ENCODE assay signal across 16 mouse cellular contexts in the genomic region with DNA sequence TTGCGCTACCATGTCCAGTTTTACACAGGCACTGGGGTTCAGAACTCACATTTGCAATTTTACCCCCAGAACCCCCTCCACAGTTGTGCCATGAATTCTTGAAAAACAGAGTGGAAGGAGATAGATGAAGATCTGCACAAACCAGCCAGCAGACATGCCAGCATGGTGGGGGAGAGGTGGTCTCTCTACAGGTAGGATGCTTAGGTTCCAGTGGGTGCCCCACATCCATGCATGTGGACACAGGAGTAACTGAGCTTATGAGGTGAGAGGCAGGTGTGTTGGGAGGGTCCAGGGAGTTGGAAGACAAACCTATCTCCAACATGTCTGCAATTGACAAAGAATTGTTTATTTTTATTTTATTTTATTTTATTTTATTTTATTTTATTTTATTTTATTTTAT.
"Had no signal": no experiment of that assay in that cellular context is flagged by ENCODE, and none has a peak within 500 bp of the region (broad histone marks: within the 10 kb centered on the region; RNA-seq: fewer than 3 reads in every experiment).

No protein-coding gene starts in this region.

- DNase-seq: heart, postnatal 10 days; heart, postnatal 14 days; heart, postnatal 36 days; heart, postnatal 4 days; kidney, adult 11 months; kidney, adult 18-20 months; kidney, adult 2 months; kidney, adult 8-10 months; kidney, adult 9 months; kidney, postnatal 10 days; kidney, postnatal 14 days; kidney, postnatal 25 days; kidney, postnatal 36 days; kidney, postnatal 4 days; layer of hippocampus, adult 9-11 months; layer of hippocampus, postnatal 36 days had no signal
